Mouse (Mus musculus): ENCODE results near the gene Sdcbp2.

Gene Sdcbp2

DNA sequence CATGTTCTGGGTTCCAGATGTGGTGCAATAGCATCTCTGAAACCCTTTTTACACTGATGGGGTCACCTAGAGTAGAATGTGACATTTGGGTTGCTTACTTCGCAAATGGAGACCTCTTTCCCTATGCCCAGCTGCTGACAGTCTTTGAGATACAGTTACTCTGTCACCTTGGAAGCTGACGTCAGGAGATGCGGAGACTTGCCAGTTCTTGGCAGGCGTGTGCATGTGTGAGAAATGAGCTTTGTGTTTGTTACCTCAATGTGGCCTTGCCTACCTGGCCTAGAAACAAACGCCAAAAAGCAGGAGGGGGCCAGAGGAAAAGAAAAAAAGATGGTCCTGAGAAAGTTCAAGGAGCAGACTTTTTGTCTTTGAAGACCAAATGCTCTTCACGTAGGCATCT, 5.6 kb upstream of the Sdcbp2 start:
- DNase-seq (ENCODE audit: low spot score in 2 of 2) = no peak

DNA sequence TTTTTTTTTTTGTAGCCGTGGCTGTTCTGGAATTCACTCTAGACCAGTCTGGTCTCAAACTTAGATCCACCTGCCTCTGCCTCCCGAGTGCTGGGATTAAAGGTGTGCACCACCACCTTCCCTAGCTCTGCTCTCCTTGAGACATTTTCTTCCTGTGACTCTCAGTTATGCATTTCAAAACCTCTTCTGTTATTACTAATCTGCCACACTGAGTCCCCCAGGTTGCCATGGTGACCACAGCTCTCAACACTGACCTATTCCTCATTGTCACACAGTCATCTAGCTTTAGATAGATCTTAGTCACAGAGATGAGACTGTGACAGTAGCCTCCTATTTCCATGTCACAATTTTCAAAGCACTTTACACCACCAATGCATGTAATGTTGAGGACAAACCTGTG, 3.0 kb upstream of the Sdcbp2 start:
- DNase-seq (ENCODE audit: low spot score in 2 of 2) = no peak

DNA sequence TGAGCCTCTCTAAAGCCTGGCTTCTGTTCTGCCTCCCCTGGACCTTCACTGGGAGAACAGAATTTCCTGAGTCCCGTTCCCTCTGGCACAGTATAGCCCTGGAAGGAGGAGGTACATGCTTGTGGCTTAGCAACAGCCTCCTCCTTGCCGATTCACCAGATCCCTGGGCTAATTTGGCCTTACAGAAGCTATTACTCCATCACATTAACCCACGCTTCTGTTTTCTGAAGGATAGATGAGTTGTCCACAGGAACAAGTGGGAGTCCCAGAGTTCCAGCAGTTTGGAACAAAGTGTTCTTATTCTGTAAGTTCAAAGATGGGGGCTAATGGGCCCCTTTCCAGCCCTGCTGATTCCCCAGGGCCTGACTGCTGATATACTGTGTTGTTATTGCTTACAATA, 1.2 kb downstream of the Sdcbp2 start:
- DNase-seq (ENCODE audit: low spot score in 2 of 2) = peak in 1 of 2 experiments; percentile 53

DNA sequence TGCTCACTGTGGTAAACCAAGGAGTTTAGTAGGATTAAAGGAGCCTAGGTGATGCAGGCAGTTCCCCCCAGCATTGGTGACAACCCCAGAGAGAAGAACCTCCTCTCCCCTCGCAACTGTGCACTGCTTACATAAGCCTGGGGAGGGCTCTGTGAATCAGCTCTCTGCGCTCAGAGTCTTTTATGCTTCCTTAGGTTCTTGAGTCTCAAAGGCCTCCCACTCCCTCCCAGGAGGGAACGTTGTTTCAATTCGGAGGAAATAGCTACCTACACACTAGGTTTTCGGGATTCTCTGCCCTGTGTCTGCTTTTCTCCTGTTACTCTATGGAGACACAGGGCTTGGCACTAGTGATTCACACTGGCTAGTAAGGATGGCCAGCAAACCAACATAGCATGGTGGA, 2.2 kb downstream of the Sdcbp2 start:
- DNase-seq (ENCODE audit: low spot score in 2 of 2) = peak; percentile 65 to 75

DNA sequence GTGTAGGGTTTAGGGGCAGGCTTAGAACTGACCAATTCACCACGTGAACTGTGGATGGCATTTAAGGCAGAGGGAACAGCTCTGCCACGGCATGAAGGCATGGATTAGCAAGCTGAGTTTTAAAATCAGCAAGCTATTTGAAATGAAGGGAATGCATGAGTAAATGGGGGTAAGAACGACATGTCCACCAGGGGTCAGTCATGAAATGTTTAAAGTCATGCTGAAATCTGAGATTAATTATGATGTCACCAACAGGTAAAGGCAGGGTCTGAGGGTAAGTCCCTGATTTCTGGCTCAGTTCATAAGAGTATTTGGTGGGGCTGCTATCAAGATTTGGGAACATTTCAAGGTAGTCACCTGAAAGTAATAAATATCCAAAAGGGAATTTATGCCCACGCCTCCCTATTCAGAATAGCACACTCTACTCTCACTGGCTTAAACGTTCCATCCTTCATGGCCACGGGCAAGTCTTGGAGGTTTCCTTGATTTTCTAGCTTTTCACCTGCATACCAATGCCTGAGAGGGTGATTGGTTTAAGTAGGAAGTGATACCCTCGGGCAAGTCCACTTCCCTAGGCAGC, 2.8 kb downstream of the Sdcbp2 start:
- DNase-seq (ENCODE audit: low spot score in 2 of 2) = peak in 1 of 2 experiments; percentile 56

DNA sequence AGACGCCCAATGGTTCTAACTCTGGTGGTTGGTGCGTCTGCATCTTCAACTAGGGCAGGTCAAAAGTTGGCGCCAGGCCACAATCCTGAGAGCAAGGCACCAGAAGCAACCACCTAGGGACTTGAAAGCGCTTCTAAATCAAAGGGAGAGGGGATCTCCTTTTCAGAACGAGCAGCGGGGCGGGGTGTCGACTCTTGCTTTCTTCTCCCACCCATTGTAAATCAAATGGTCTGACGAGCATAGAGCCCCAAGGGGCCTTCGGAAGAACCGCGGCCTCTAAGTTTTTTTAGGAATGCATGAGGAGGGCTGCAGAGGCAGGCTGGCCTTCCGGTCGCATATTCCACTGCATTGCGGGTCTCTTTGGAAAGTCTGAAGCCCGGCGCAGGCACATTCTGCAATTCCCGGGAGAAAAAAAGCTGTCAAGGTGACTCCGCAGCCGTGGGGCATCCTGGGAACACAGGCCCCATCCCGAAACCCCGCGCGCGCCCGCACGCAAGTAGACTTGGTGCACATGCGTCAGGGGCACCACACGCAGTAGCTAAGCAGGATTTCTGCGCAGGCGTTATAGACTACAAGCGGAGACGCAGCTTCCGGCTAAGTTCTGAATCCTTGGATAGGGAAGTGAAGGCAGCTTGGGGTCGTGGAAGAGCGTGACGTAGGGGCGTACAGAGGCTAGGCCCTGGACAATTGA, 3.4 kb downstream of the Sdcbp2 start:
- DNase-seq (ENCODE audit: low spot score in 2 of 2) = peak; percentile 92 to 95

DNA sequence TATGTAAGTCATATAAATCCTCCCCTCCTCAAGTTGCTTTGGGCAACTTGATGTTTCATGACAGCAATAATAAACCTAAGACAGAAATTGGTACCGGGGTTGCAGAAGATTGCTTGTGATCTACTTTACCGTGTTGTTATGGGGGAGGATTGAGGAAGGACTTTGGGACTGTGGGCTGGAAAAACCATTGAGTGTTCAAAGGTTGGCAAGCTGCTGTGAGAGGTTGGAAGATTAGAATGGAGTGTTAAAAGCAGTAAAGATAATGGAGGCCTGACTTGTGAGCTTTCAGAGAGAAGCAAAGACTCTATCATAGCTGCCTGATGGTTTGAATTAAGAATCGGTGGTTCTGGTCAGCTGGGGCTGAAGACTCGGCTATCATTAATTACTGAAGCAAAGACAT, 6.8 kb downstream of the Sdcbp2 start:
- no peak for DNase-seq (ENCODE audit: low spot score in 2 of 2)

DNA sequence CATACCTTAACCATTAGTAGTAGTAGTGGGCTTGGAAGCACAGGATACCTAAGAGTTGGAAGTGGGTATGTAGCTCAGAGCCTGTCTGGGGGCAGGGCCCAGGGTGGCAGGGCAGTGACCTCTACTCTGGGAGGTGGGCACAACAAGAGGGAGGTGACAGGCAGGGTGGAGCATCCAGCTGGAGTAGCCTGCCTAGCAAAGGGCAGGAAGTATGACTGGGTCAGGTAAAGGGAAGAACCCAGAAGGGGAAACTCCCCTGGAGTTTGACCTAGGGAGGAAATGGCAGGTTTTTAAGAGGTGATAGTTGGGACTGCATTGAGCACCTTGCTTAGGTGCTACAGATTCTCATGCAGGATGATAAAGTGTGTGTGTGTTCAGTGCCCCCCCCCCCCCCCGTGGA, 8.5 kb downstream of the Sdcbp2 start:
- no peak for DNase-seq (ENCODE audit: low spot score in 2 of 2)

DNA sequence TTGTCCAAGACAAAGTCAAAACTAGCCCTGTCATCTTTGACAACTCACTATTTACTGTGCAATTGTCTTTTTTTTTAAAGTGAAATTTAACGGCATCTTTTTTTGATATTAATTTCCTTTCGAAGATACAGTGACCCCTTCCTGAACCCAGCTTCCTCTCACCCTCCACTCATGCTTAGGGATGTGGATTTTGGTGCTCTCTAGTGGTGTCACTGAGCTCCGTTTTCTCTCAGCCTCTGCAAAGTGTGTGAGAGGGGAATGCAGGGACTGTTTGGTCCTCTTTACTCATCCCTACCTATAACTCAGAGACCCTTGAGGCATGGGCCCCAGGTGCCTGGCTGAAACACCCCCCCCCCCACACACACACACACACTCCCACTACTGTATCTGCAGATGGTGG, 13.5 kb downstream of the Sdcbp2 start:
- no peak for DNase-seq (ENCODE audit: low spot score in 2 of 2)

DNA sequence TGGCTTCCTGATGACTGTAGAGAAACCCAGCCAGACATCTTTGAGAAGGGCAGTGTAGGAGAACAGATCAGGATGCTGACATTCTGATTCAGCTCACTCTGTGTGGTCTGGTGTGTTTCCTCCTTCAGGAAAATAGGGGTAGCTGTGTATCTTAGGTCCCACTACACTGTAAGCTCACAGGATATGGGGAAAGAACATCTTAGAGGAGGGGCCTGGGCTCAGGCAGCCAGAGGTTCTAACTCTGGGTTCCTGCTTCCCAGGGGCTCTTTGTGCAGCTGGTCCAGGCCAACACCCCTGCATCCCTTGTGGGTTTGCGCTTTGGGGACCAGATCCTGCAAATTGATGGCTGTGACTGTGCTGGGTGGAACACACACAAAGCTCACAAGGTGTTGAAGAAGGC, 14.4 kb downstream of the Sdcbp2 start:
- no peak for DNase-seq (ENCODE audit: low spot score in 2 of 2)

DNA sequence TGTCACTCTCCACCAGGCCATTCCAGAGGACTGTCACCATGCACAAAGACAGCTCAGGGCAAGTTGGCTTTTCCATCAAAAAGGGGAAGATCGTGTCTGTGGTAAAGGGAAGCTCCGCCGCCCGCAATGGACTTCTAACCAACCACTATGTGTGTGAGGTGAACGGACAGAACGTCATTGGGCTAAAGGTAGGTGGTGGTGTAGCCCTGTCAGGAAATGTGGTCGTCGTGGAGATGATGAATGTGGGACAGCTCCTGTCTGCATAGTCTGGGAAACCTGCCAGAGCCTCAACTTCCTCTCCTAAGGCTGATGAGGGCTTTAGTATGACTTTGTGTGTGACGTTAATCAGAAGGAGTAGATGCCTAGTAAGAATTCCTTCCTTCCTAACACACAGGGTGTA, 14.9 kb downstream of the Sdcbp2 start:
- no peak for DNase-seq (ENCODE audit: low spot score in 2 of 2)

DNA sequence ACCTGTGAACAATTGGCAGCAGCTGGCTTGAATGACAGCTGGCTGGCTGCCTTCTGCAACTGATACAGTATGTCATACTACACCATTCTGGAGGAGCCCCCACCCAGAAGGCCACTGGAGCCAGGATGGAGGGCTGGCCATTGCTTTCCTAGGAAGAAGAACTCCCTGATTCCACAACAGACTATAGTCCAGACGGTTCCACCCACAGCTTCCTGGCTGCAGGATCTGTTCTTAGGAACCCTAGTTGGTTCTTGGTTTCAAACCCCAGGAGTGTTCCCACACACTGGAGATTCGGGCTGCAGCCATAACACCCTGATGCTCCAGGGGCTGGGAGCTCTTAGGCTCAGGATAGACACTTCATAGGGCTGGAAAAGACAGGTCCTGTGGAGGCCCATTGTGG, 25.6 kb downstream of the Sdcbp2 start:
- DNase-seq (ENCODE audit: low spot score in 2 of 2) = peak in 1 of 2 experiments; percentile 77

DNA sequence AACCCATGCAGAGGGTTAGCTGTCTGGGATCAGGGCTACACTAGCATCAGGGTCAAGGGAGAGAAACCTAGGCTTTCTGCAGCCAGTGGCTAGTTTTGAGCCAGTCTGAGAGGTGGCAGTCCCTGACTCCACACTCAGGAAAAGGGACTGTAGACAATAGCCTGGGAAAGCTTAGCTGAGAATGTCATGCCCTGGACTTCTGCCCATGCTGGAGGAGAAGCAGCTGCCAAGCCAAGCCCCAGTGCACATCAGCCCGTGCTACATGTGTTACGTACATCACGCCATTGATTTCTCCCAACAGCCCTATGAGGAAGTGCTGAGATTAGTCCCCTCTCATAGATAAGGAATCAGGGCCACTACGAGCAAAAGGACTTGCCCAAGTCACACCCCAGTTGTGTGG, 29.7 kb downstream of the Sdcbp2 start:
- no peak for DNase-seq (ENCODE audit: low spot score in 2 of 2)

DNA sequence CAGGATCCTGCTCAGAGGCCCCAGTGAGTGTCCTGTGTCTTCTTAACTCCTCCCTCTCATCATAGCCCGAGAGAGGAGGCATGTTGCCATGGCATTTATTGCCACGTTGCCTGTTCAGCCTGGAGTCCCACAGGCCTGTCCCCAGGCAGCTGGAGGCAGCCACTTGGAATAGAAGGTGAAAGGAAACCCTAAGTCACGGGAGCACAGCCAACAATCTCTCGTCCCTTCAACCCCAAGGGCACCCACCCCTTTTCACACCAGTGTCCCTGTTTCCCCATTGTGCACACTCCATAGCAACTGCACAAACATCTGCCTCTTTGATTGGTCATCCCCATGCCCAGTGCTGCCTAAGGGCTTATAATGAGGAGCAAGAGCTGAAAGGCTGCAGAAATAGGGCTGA, 31.2 kb downstream of the Sdcbp2 start:
- DNase-seq (ENCODE audit: low spot score in 2 of 2) = peak in 1 of 2 experiments; percentile 52

DNA sequence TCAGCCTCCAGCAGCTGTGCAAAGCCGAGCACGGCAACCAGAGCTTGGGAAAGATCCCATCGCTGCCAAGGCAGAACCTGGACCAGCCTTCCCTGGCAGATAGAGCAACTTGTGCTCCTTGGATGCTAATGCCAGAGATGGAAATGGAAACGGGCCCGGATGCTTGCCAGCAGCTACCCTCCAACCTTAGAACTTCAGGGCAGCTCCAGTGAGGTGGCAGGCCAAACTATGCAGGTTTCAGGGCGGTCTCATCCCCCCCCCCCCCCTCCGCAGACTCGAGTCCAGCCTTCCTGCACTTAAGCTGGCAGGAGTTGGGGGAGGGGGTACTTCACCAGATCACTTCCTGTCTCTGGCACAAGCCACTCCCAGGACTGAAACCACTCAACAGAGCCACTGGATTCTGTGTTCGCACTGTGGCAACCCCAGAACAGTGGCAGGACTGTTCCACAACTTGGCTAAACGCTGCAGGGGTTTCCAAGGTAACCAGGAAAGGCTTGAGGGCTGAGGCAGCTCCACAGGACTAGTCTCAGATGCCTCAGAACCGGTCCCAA, 33.1 kb downstream of the Sdcbp2 start:
- peak; percentile 78 to 82 for DNase-seq (ENCODE audit: low spot score in 2 of 2)

DNA sequence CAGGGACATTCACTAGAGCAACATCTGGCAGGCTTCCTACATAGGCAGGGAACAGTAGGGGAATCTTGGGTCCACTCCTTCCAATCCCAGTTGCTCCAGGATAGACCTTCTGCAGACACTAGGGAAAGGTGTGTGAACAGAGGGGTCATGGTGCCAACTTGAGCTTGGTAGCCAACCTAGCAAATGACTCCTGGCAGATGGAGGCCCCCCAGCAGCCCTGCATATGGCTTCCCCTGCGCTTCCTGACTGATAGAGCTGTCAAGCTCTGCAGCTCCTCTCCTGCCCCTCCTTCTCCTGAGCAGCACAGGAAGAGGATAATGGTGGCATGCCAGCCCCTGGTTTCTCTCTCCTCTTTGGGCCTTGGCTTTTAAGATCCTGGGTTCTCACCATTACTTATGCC, 36.0 kb downstream of the Sdcbp2 start:
- no peak for DNase-seq (ENCODE audit: low spot score in 2 of 2)

DNA sequence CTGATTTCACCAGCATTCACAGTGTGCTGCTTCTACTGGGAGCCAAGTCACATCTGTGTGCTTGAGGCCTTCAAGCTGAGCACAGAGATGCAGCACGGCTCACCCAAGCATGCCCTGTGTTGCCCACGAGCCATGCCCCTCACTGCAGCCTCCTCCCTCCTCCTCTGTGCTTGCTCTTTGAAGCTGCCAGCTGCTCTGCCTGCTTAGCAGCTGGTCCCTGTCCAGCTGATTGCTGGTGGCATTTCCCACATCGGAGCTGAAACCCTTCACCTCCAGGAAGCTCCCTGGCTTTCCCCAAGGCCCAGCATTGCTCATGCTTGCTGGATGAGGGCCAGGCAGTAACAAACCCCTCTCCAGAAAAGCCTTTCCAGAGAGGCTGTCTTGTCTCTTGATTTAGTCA, 37.6 kb downstream of the Sdcbp2 start:
- no peak for DNase-seq (ENCODE audit: low spot score in 2 of 2)

DNA sequence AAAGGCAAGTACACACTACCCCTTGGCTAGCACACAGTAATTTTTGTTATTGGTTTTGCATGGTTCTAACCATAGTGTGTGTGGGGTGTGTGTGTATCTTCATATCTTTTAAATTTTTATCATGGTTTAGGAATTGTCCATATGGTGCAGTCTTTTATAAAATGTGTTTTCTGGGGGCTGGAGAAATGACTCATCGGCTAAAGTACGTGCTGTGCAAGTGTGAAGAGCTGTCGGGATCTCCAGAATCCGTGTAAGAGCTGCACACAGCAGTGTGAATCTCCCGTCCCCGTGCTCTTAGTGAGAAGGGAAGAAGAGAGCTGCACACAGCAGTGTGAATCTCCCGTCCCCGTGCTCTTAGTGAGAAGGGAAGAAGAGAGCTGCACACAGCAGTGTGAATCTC, 43.4 kb downstream of the Sdcbp2 start:
- peak; percentile 65 to 83 for DNase-seq (ENCODE audit: low spot score in 2 of 2)

DNA sequence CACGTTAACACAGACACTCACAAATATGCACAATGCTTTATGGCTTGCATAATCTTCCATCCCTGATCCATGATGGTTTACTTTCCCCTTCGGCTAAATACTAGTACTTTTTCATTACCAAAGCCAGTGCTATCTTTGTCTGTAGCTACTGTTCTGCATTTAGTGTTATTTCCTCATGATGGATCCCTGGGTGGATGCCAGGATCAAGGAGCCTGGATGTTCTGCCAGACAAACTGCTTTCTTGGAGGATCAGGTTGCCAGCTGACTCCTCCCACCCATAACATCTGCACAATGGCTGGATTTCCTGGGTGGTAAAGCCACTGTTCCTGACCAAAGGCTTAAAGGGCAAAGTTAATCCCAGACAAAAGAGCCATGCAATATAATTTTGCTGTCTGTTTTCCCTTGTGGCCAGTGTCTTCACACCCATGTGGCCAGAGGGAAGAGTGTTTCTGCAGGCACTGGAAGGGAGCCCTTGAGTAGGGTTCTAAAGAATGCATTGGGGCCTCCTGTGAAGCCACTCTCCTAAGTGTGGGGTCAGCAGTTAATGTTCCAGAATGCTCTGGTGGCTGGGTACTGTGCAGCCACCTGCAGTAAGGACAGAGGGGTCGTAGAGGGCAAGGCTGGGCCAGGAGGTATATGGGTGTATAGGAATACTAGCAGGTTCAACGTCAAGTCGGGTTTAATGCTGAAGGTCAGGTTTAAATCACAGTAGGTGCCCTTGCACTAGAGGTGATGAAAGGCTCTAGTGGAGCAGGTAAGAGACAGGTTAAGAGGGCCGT, 44.3 kb downstream of the Sdcbp2 start:
- peak in 1 of 2 experiments; percentile 70 for DNase-seq (ENCODE audit: low spot score in 2 of 2)

DNA sequence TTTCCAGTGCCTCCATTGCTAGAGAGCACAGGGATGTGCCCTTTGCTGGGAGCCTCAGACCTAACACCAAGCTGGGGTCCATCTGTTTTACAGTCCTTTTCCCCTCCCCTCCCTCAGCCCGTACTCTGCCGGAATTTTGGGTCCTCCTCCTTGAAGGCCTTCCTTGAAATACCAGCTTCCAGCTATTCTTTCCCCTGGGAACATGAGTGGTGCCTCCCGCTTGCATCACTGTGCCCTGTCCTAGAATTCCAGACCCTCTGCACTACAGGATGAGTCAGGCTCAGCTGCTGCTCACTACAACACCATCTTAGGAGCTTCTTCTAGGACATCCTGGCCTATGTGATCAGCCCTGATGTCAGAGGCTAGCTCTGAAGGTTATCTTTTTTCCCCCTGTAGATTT, 51.4 kb downstream of the Sdcbp2 start:
- no peak for DNase-seq (ENCODE audit: low spot score in 2 of 2)

DNA sequence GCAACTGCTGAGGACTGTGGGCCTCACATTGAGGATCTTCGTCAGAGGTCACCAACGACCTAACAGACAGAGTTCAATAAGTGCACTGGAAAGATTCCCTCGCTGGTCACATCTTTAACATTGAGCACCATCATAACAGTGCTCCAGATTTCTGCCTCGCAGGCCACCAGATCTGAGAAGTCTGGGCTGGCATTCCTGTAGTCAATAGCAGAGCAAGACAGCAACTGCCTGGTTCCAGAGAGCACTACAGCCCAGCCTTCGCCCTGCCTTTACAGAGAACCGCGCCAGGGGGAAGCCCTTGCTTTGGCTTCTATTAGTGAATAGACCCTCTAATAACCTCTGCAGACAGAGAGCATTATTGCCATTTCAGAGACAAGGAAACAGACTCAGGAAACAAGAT, 53.9 kb downstream of the Sdcbp2 start:
- no peak for DNase-seq (ENCODE audit: low spot score in 2 of 2)

DNA sequence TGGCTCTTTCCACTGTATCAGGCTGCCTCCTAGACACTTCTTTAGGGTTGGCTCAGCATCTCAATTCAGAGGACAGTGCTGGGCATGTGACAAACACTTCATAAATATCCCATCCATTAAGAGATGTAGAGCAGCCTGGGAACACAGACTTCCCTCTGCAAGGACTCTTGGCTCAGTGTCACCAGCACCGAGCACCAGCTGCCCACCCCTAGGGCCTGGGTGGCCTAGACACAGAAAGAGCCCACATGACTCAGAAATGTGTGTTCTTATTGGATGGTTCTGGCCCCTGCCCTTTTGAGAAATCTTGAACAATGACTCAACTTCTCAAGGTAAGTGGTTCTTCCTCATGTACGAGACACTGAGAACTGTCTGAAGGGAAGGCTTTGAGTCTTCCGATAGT, 55.6 kb downstream of the Sdcbp2 start:
- no peak for DNase-seq (ENCODE audit: low spot score in 2 of 2)

DNA sequence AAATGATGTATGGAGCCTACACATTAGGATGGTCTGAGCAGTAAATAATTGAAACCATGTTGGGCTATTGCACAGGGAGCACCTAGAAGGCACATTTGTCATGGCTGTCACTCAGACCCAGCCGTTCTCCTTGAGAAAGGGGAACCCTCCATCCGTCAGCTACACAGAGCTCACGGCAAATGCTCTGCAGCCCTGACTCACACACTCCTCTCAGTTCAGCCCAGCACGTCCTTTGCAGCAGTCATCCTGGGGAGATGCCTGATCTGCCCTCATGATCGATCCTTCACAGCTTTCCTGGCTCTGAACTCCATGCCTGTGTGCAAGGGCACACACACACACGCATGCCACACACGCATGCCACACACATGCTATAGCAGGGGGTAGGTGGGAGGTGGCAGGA, 56.9 kb downstream of the Sdcbp2 start:
- DNase-seq (ENCODE audit: low spot score in 2 of 2) = no peak

All from frontal cortex, postnatal 36 days (tissue).